Mouse (Mus musculus) fat pad, adult 2 months (tissue): ENCODE data around the gene Gys2.

Experiments
- DNase-seq: peaks from one replicate; pipeline ENCODE4 v3.0.0-alpha.2; 2011; ENCODE audit warnings: low read depth, low spot score; ENCODE audit errors: extremely low read depth

The Gys2 gene

DNA sequence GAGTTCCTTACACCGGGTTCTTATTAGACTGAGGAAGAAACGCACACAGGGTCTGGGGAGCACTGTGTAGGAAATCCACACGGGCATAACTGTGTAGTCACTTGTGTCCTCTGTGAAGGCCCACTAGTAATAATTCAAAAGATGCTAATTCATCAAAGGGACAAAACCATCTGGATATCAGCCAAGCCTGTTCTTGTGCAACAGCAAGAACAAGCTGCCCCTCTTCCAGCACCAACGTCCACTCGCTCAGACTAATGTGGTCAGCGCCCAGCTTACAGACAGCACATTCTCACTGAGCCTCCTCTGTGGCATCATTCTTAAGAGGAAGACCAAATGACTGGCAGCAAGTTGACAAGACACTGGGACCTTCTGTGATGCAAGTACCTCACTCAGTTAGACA lies 92.9 kb downstream of the Gys2 start:
- no peak for DNase-seq

DNA sequence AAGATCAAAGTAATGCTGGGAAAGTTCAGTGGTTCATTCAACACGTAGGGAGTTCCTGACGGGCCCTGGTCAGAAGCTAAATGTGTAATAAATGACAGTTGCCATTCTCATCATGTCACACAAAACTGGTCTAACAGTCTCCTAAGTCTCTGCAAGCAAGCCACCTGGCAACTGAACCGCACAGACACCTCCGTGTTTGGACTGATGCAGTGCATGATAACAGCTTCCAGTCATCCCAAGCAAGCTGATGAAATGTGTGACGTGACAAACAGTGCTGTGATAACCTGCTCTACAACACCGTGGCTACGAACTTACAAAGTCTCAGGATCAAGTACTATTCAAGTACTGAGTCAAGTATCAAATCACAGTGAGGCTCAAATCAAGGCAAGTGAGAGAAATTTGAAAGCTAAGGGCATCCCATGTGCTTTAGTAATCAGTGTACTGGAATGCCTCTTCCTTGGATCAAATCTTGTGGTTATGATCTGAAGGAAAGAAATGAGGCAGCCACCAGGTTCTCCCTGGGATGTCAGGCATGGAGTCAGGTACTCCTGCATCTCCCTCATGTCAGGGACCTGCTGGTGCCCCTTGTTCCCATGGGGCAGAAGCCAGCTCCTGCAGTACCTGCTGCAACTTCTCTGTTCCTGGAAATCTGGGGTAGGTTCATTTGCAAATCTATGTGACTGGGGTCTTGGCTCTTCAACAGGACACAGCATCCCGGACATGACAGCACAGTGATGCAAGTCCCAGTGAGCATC lies 94.2 kb downstream of the Gys2 start:
- DNase-seq, result peak; percentile 50

- DNase-seq, result no peak
Measured at GRCm38 (mm10) chr6:142377081-142377480, 95.8 kb downstream of the Gys2 start.
